Mouse (Mus musculus) B cell, adult 2 months (primary cell): ENCODE measurements at regions not wholly inside any gene's neighbourhood (a gene's known extent, or its start where the extent isn't known, plus 50 kb on each side); places are given as distances from the start of the nearest gene placed in this dataset.
"Not testable (repeated sequence)": the region's sequence is repeated elsewhere in the genome, so short reads cannot be mapped to it uniquely, and the experiment has no call there.

Experiments used
- DNase-seq, 2 experiments: peaks; one replicate each; pipeline ENCODE4 v3.0.0; 2022

DNA sequence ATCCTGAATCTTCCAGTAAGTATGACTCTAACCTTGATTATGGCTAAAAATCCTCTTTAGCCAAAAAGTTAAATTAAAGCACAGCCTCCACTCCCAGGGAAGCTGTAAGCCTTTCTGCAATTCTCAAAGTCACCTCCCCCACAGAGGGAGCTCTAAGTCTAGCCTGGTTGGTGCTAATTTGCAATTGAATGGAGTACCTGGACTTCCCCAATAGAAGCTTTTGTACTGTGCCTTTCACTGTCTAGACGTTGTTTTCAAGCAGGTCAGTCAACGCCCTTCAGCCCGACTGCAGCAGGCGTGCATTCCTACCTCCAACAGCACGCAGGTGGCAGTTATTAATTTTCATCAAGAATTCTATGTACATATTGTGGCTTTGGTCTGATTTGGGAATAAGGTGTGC is 87.2 kb downstream of the Catsperg2 start:
- DNase-seq: not testable (repeated sequence)

DNA sequence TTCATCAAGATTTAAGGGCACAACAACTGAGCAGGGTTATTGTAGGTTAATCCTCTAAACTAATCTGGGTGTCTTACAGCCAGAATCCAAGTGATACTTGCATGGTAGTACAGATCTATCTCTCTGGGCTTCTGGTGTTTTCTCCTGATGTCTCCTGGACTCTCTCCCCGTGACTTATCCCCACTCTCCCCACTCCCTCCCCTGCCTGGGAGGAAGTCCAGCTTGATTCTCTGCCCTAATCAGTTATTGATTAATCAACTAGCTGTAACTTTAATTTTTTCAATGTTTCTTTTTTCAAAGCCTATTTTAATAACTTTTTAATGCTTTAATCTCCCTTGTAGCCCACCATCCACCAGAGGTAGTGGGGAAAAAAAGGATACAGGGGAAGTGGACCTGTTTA is 83.9 kb upstream of the Sipa1l3 start:
- no peak for DNase-seq

DNA sequence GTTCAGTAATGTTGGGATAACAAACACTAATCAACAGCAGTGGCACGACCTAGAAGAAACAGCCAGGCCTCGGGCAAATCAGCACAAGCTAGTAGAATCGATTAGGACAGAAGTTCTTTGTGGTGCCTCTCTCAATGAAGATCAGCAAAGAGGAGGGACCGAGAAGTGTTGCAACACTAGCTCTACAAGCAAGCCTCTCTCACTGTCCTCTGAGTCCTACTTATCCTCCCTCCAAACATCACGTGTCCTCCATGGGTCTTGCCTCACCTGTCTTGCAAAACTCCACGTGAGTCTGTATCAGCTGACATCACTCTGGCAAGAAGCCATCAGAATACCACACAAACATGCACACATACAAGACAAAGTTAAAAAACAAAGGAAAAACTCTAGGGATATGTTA is 82.9 kb upstream of the Sipa1l3 start:
- DNase-seq: no peak

DNA sequence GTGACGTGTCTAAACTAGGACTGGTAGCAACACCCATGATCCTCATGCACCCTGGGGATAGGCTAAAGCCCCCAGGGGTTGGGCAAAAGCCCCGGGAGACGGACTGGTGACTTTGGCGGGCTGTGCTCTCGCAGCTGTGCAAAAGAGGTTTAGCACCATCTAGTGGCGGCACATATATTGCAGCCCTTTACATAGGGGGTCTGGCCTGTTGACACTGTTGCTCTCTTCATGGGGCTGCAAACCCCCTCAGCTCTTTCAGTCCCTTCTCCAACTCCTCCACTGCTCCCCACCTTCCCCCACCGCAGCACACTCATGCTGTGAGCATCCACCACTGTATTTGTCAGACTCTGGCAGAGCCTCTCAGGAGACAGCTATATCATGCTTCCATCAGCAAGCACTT is 78.8 kb upstream of the Sipa1l3 start:
- DNase-seq: peak; percentile 56 to 60

DNA sequence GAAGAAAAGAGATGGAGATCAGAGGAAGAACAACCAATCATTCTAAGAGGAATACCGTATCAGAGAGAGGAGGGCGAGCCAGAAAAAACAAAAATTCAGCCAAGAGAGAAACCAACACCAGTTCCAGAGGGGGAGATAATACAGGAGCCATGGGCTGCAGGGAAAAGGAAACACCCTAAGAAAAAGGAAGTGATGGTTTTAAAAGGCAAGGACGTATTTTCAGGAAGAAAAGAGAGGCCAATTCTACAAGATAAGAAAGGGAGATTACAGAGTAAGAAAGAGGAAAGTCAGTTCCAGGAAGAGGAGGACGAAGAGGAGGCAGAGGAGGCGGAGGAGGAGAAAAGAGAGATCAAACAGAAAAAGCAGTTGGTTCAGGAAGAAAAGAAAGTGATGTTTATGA is 59.7 kb upstream of the Sipa1l3 start:
- no peak for DNase-seq

DNA sequence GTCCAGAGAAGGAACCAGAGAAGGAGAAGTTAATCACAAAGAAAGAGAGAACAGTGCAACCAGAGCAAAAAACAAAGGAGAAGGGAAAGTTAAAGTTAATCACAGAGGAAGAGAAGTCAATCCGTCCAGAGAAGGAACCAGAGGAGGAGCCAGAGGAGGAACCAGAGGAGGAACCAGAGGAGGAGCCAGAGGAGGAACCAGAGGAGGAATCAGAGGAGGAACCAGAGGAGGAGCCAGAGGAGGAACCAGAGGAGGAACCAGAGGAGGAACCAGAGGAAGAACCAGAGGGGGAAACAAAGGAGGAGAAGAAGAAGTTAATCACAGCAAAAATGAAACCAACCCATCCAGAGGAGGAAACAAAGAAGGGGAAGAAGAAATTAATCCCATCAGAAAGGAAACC is 57.2 kb upstream of the Sipa1l3 start:
- DNase-seq: no peak
